Comparison of ENCODE assay signal across 21 mouse cellular contexts in the genomic region with DNA sequence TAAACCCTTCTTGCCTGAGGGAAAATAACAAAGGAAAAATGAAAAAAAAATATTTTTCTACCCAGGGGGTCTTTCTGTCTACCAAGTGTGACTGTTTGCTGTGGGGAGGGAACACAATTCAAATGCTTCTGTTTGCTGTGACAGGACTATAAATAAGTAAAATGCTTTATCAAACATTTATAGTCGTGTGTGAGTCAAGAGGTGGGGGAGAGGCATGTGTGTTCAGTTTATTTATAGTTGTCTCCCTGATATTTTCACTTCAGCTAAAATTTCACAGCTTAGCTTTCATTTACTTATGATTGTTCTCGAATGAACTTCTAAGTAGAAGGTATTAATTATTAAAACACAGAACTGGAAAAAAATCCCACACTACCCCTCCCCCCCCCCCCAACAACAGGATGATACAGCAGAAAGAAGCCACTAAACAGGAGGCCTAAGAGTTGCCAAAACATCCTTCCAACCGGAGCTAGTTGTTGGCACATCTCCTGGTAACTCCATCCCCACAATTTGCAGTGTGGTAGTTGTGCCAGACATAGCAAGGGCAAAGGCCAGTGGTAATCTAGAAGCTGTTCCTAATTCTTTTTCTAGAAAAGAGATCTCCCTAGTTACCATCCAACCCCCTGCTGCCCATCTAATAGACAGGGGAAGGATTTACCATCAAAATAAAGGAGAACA.
DNase-seq lines count a peak whose midpoint lies in the region; ATAC-seq and TF ChIP-seq lines count a peak whose summit lies in the region.
"Had no signal": no experiment of that assay in that cellular context is flagged by ENCODE, and none has a peak within 500 bp of the region (broad histone marks: within the 10 kb centered on the region; RNA-seq: fewer than 3 reads in every experiment).

No protein-coding gene starts in this region.

- POLR2A ChIA-PET in Patski (lab: Charles Lee), result no interaction called here

- CTCF ChIA-PET in Patski (lab: Charles Lee), result interaction anchor here (0.6 kb wide), 1 partner anchor 13 kb away, joined by 3 read pairs; no protein-coding TSS in a partner anchor

- no peaks in the 10 kb centered on the region for H3K27me3 ChIP-seq in cerebellum, adult 2 months (ENCODE audit: control insufficient read depth, insufficient read depth, low read length)
- no peaks in the 10 kb centered on the region for H3K27me3 ChIP-seq in Patski
- H3K27me3 ChIP-seq: embryonic facial prominence, embryonic 12.5 days had no signal

- H3K4me3 ChIP-seq in cerebellum, adult 2 months (replicated peaks; ENCODE audit: insufficient read depth, low read depth, low read length), result no peak overlapping the region
- H3K4me3 ChIP-seq: embryonic facial prominence, embryonic 12.5 days; hindbrain, embryonic 10.5 days; limb, embryonic 10.5 days had no signal

- TF ChIP-seq CTCF in cerebellum, adult 2 months (IDR thresholded peaks at IDR 0.05; ENCODE audit: borderline replicate concordance, insufficient read depth, low read depth, low read length), result no peak
- no peak for TF ChIP-seq CTCF in Patski (IDR thresholded peaks at IDR 0.05)

- in situ Hi-C loops in Patski (cut with MboI; ENCODE audit: low pct_unique_long_range_greater_than_20kb), result no loop called here

- intact Hi-C loops in heart, postnatal 14 days (cut with DNase I), result no loop called here

- no peak for TF ChIP-seq POLR2A in cerebellum, adult 2 months (IDR thresholded peaks at IDR 0.05; ENCODE audit: borderline replicate concordance, insufficient read depth, low read length)

- 10% methylated on average over 3 of the region's 3 CpGs for WGBS in cerebellum, adult 2 months

- no peak overlapping the region for H3K27ac ChIP-seq in cerebellum, adult 2 months (ENCODE audit: insufficient read depth, low read length)
- H3K27ac ChIP-seq: embryonic facial prominence, embryonic 12.5 days; hindbrain, embryonic 10.5 days; hindbrain, postnatal 0 days; limb, embryonic 10.5 days; macrophage; stomach, postnatal 0 days had no signal

- peak; percentile 35 to 72 for DNase-seq in cerebellum, adult 2 months
- DNase-seq in cerebellum, postnatal 4 days (ENCODE audit: low spot score in 2 of 2), result no peak
- peak; percentile 7 to 29 for DNase-seq in heart, adult 9 months (ENCODE audit: low spot score in 2 of 2)
- no peak for DNase-seq in heart, postnatal 14 days
- peak; percentile 43 for DNase-seq in Patski (ENCODE audit: low read depth, low spot score)
- DNase-seq in cerebellum, postnatal 10 days, result peak; percentile 50 to 60
- no peak for DNase-seq in urinary bladder, adult 2 months (ENCODE audit: low spot score)
- DNase-seq: adrenal gland, postnatal 36 days; kidney, adult 9 months; kidney, postnatal 14 days; liver; thymus, adult 2 months had no signal

- peak; percentile 26 for ATAC-seq in Patski
- ATAC-seq: CD4-positive, CD25-positive, alpha-beta regulatory T cell, adult 4 months; hindbrain, postnatal 0 days; intestine, embryonic 16.5 days; lung, postnatal 0 days had no signal

- peaks cover 7% of the 10 kb centered on the region for H3K4me1 ChIP-seq in cerebellum, adult 2 months (ENCODE audit: control insufficient read depth, insufficient read depth, low read length)
- H3K4me1 ChIP-seq: embryonic facial prominence, embryonic 12.5 days; hindbrain, embryonic 10.5 days; limb, embryonic 10.5 days had no signal

Comparison
In these comparisons a context has a peak if more than half of its experiments do, and no peak if none do; other contexts are left out.
1. DNase-seq: peak in cerebellum, adult 2 months (2 of 2), heart, adult 9 months (2 of 2), Patski (single experiment) and cerebellum, postnatal 10 days (2 of 2); none in cerebellum, postnatal 4 days (0 of 2), heart, postnatal 14 days (0 of 2) and urinary bladder, adult 2 months (single experiment).